Mouse (Mus musculus) heart, embryonic 13.5 days (tissue): ENCODE measurements around the gene Begain. TPM values are rescaled to one million over a fixed set of nuclear protein-coding genes. Genes with fewer than 3 reads are reported as not detected.

Source experiments
- ATAC-seq: fragments of 200-750 bp; cut with Nextera tagmentation; 2 replicates; pipeline ENCODE4 v1.8.0; 2017; ENCODE audit warnings: moderate TSS enrichment; ENCODE audit not compliant: insufficient number of reproducible peaks, low FRiP score, low TSS enrichment; ENCODE audit errors: extremely low read depth
- H3K27ac ChIP-seq: fragments of 300-500 bp; sonication (generic); replicated peaks from 2 replicates; pipeline ENCODE4 v1.5.1; 2015; ENCODE audit warnings: moderate library complexity, mild to moderate bottlenecking, inconsistent platforms
- H3K27me3 ChIP-seq: fragments of 300-500 bp; sonication (generic); replicated peaks from 2 replicates; pipeline ENCODE4 v1.6.1; 2015; ENCODE audit warnings: mild to moderate bottlenecking, inconsistent platforms
- H3K36me3 ChIP-seq: fragments of 300-500 bp; sonication (generic); 2 replicates; pipeline ENCODE4 v1.6.1; 2015; ENCODE audit warnings: mild to moderate bottlenecking, inconsistent platforms
- H3K4me1 ChIP-seq: fragments of 300-500 bp; sonication (generic); 2 replicates; pipeline ENCODE4 v1.6.1; 2015; ENCODE audit warnings: inconsistent platforms
- H3K4me2 ChIP-seq: fragments of 300-500 bp; sonication (generic); 2 replicates; pipeline ENCODE4 v1.6.1; 2015; ENCODE audit warnings: inconsistent platforms, mild to moderate bottlenecking, moderate library complexity
- H3K4me3 ChIP-seq: fragments of 300-500 bp; sonication (generic); 2 replicates; pipeline ENCODE4 v1.5.1; 2015; ENCODE audit warnings: moderate library complexity, mild to moderate bottlenecking, inconsistent platforms
- H3K9ac ChIP-seq: fragments of 300-500 bp; sonication (generic); 2 replicates; pipeline ENCODE4 v1.6.1; 2015; ENCODE audit warnings: inconsistent platforms, mild to moderate bottlenecking, moderate library complexity
- H3K9me3 ChIP-seq: fragments of 300-500 bp; sonication (generic); 2 replicates; pipeline ENCODE4 v1.6.1; 2016; ENCODE audit warnings: inconsistent platforms
- WGBS: fragments of 180-500 bp; shearing (Covaris S2); methylation state at CpG from one replicate; pipeline ENCODE4 v1.1.7; 2015; ENCODE audit warnings: mixed read lengths; 5-methylcytosine and 5-hydroxymethylcytosine counted together
- polyA plus RNA-seq: library from polyadenylated mRNA; unstranded; fragments of >200 nt; fragmentation: Nextera tagmentation; extraction: Ambion mirVana; gene quantifications from 2 replicates; pipeline ENCODE4 v1.2.1, GENCODE M21; 2015

The Begain gene
- polyA plus RNA-seq, 1 experiment from 2014 or later, result 2.0 TPM

GRCm38 (mm10) chr12:109085046-109085445 is 17.0 kb upstream of the Begain start:
- Histone ChIP-seq H3K4me3 (no peak overlapping the region), H3K9ac (no peak overlapping the region), H3K4me1 (no peaks in the 10 kb centered on the region), H3K4me2 (no peak overlapping the region), H3K27ac (no peak overlapping the region), H3K9me3 (no peaks in the 10 kb centered on the region), H3K27me3 (no peaks in the 10 kb centered on the region), H3K36me3 (no peaks in the 10 kb centered on the region)
- WGBS, result 68% methylated on average over 5 of the region's 5 CpGs
- no peak for ATAC-seq

GRCm38 (mm10) chr12:109083476-109083875 is 15.5 kb upstream of the Begain start:
- Histone ChIP-seq H3K9me3 (no peaks in the 10 kb centered on the region), H3K9ac (no peak overlapping the region), H3K27ac (no peak overlapping the region), H3K27me3 (no peaks in the 10 kb centered on the region), H3K4me2 (no peak overlapping the region), H3K4me1 (no peaks in the 10 kb centered on the region), H3K4me3 (no peak overlapping the region), H3K36me3 (no peaks in the 10 kb centered on the region)
- no peak for ATAC-seq
- 75% methylated on average over 3 of the region's 3 CpGs for WGBS

- no peaks in the 10 kb centered on the region for H3K4me1 ChIP-seq
- H3K4me2 ChIP-seq, result no peak overlapping the region
- no peaks in the 10 kb centered on the region for H3K9me3 ChIP-seq
- no peak overlapping the region for H3K4me3 ChIP-seq
- H3K36me3 ChIP-seq, result no peaks in the 10 kb centered on the region
- 74% methylated on average over 6 of the region's 6 CpGs for WGBS
- peaks cover 10% of the 10 kb centered on the region for H3K27me3 ChIP-seq
- ATAC-seq, result no peak
- no peak overlapping the region for H3K9ac ChIP-seq
- H3K27ac ChIP-seq, result no peak overlapping the region
Measured at GRCm38 (mm10) chr12:109077036-109077435, 9.0 kb upstream of the Begain start.

GRCm38 (mm10) chr12:109074777-109075285 is 6.8 kb upstream of the Begain start:
- ATAC-seq, result no peak
- Histone ChIP-seq H3K36me3 (no peaks in the 10 kb centered on the region), H3K9ac (no peak overlapping the region), H3K4me3 (no peak overlapping the region), H3K9me3 (no peaks in the 10 kb centered on the region), H3K4me1 (no peaks in the 10 kb centered on the region), H3K27ac (no peak overlapping the region), H3K27me3 (peaks cover 25% of the 10 kb centered on the region), H3K4me2 (no peak overlapping the region)
- WGBS, result 87% methylated on average over 2 of the region's 2 CpGs

- no peak for ATAC-seq
- H3K27ac ChIP-seq, result no peak overlapping the region
- 80% methylated on average over 6 of the region's 6 CpGs for WGBS
- no peaks in the 10 kb centered on the region for H3K9me3 ChIP-seq
- H3K9ac ChIP-seq, result no peak overlapping the region
- H3K4me2 ChIP-seq, result no peak overlapping the region
- peaks cover 32% of the 10 kb centered on the region for H3K27me3 ChIP-seq
- no peaks in the 10 kb centered on the region for H3K36me3 ChIP-seq
- H3K4me1 ChIP-seq, result no peaks in the 10 kb centered on the region
- no peak overlapping the region for H3K4me3 ChIP-seq
Measured at GRCm38 (mm10) chr12:109074106-109074505, 6.1 kb upstream of the Begain start.

- 82% methylated on average over 13 of the region's 13 CpGs for WGBS
- H3K9me3 ChIP-seq, result no peaks in the 10 kb centered on the region
- no peaks in the 10 kb centered on the region for H3K36me3 ChIP-seq
- no peak for ATAC-seq
- no peak overlapping the region for H3K4me3 ChIP-seq
- H3K27ac ChIP-seq, result no peak overlapping the region
- H3K4me1 ChIP-seq, result peaks cover 12% of the 10 kb centered on the region; the same call in 1 of the 2 replicates
- H3K27me3 ChIP-seq, result peaks cover 48% of the 10 kb centered on the region
- H3K9ac ChIP-seq, result no peak overlapping the region
- no peak overlapping the region for H3K4me2 ChIP-seq
Measured at GRCm38 (mm10) chr12:109071248-109071647, 3.2 kb upstream of the Begain start.

- 37% methylated on average over 2 of the region's 2 CpGs for WGBS
- Histone ChIP-seq H3K36me3 (no peaks in the 10 kb centered on the region), H3K27me3 (peaks cover 60% of the 10 kb centered on the region), H3K4me1 (peaks cover 12% of the 10 kb centered on the region; the same call in 1 of the 2 replicates), H3K27ac (no peak overlapping the region), H3K9me3 (no peaks in the 10 kb centered on the region), H3K9ac (no peak overlapping the region), H3K4me3 (no peak overlapping the region), H3K4me2 (no peak overlapping the region)
- ATAC-seq, result no peak
Measured at GRCm38 (mm10) chr12:109069751-109070150, 1.7 kb upstream of the Begain start.

- peaks cover 12% of the 10 kb centered on the region; the same call in 1 of the 2 replicates for H3K4me1 ChIP-seq
- 55% methylated on average over 7 of the region's 7 CpGs for WGBS
- no peak for ATAC-seq
Measured at GRCm38 (mm10) chr12:109068738-109069137, 721 bp upstream of the Begain start.

GRCm38 (mm10) chr12:109067561-109068135 is 369 bp downstream of the Begain start:
- peak; percentile 59; the same call in 1 of the 2 replicates for ATAC-seq
- H3K27me3 ChIP-seq, result peaks cover 68% of the 10 kb centered on the region
- 4% methylated on average over 30 of the region's 59 CpGs for WGBS
- no peaks in the 10 kb centered on the region for H3K9me3 ChIP-seq
- H3K36me3 ChIP-seq, result no peaks in the 10 kb centered on the region
- peak overlapping the region; percentile 85 for H3K9ac ChIP-seq
- H3K4me3 ChIP-seq, result peak overlapping the region; percentile 62
- peak overlapping the region; percentile 88 for H3K4me2 ChIP-seq
- peaks cover 12% of the 10 kb centered on the region; the same call in 1 of the 2 replicates for H3K4me1 ChIP-seq
- no peak overlapping the region for H3K27ac ChIP-seq

More at GRCm38 (mm10) chr12:109068738-109069137, 721 bp upstream of the Begain start:
- H3K27me3 ChIP-seq, result peaks cover 70% of the 10 kb centered on the region
- H3K9me3 ChIP-seq, result no peaks in the 10 kb centered on the region
- H3K9ac ChIP-seq, result no peak overlapping the region
- H3K27ac ChIP-seq, result no peak overlapping the region
- peak overlapping the region; percentile 88 for H3K4me2 ChIP-seq
- H3K36me3 ChIP-seq, result no peaks in the 10 kb centered on the region
- H3K4me3 ChIP-seq, result peak overlapping the region; percentile 62; the same call in 1 of the 2 replicates

GRCm38 (mm10) chr12:109058660-109059059 is 9.4 kb downstream of the Begain start:
- no peak overlapping the region for H3K4me2 ChIP-seq
- no peak overlapping the region for H3K27ac ChIP-seq
- H3K36me3 ChIP-seq, result no peaks in the 10 kb centered on the region
- H3K9ac ChIP-seq, result no peak overlapping the region
- WGBS, result 69% methylated on average over 8 of the region's 8 CpGs
- no peaks in the 10 kb centered on the region for H3K9me3 ChIP-seq
- H3K4me3 ChIP-seq, result no peak overlapping the region
- no peak for ATAC-seq
- H3K4me1 ChIP-seq, result peaks cover 4% of the 10 kb centered on the region
- peaks cover 75% of the 10 kb centered on the region for H3K27me3 ChIP-seq

- Histone ChIP-seq H3K9me3 (no peaks in the 10 kb centered on the region), H3K4me2 (no peak overlapping the region), H3K4me3 (no peak overlapping the region), H3K9ac (no peak overlapping the region), H3K36me3 (no peaks in the 10 kb centered on the region), H3K4me1 (peaks cover 14% of the 10 kb centered on the region), H3K27ac (no peak overlapping the region), H3K27me3 (peaks cover 82% of the 10 kb centered on the region)
- ATAC-seq, result no peak
- WGBS, result 54% methylated on average over 4 of the region's 4 CpGs
Measured at GRCm38 (mm10) chr12:109057736-109058135, 10.3 kb downstream of the Begain start.
